Mouse (Mus musculus) left cerebral cortex, adult 9 months (tissue): ENCODE data around the gene Nek2.
A peak's percentile ranks its signal among the peaks of the same experiment; 100 is the strongest.

Source experiments
- DNase-seq, 2 experiments: peaks; one replicate each; pipeline ENCODE4 v3.0.0; 2022; ENCODE audit warnings: low spot score in 2 of 2

Nek2 gene

GRCm38 (mm10) chr1:191858136-191858535 lies 36.9 kb downstream of the Nek2 start:
- DNase-seq = no peak

GRCm38 (mm10) chr1:191859847-191860246 lies 38.6 kb downstream of the Nek2 start:
- DNase-seq = peak in 1 of 2 experiments; percentile 51

DNA sequence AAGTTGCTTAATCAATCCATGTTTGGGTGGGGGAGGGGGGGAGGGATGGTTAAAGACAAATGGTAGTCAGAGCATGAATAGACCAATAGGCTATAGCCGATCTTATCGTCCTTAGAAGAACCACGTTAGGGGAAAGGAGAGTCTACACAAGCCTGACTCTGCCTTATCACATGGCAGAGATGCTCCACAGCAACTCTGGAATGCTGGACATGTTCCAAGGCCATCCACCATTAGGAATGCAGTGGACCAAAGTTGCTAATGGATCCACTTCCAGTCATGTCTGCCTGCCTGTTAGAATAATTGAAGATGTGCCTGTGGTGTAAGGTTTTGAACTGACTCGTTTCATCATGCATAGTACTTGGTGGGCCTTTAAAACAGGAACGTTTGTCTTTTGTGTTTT lies 40.0 kb downstream of the Nek2 start:
- DNase-seq = no peak

GRCm38 (mm10) chr1:191863833-191864550 lies 42.7 kb downstream of the Nek2 start:
- DNase-seq = no peak

DNA sequence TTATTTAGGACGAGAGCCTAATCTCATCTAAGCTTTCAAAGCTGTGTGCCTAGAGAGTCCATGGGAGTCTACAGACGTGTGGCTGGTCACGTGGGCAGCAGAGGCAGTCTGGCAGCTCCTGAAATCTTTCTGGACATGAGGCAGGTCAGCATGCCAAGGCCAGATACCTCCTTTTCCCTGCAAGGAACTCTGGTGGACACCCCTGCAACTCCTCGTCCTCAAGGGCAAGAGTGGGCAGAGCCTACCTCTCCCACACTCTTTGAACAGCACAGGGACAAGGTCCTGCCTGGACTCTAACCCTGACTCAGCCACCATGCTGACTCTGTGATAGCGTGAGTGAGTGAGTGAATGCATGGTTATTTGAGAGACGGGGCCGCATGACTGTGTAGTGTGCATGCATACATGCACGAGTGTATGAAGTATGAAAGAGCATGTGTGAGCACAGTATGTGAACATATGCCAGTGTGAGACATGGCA lies 43.3 kb downstream of the Nek2 start:
- DNase-seq = no peak

GRCm38 (mm10) chr1:191872076-191872710 lies 50.9 kb downstream of the Nek2 start:
- no peak for DNase-seq

GRCm38 (mm10) chr1:191875006-191875405 lies 53.8 kb downstream of the Nek2 start:
- DNase-seq = no peak

DNA sequence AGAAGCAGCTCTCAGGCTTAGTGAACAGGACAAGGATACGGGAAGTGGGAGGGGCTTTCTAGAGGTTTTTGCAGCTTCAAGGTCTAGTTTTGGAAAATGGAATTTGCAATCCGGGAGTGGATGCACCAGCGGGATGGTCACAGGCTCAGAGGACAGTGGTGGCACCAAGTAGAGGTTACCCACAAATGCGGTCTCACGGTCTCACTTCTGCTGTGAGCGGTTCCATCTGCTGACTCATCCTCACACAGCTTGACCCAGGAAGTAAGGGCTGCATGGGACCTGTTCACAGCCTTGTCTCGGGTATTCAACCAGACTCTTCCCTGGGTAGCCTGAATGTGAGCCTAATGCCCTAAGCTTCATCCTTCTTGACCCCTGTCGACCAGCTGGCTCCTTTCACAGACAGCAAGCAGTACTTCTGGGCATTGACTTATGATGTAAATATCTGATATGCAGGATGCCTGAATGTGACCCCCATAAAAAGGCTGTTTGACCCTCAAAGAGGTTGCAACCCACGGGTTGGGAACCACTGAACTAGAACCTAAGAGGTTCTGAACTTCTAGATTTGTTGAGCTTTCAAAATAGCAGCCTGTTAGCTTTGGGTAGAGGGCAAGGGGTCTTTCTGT lies 54.5 kb downstream of the Nek2 start:
- no peak for DNase-seq

GRCm38 (mm10) chr1:191877681-191878080 lies 56.4 kb downstream of the Nek2 start:
- DNase-seq = no peak

- DNase-seq = no peak
These were observed 57.3 kb downstream of the Nek2 start for GRCm38 (mm10) chr1:191878518-191878921.

GRCm38 (mm10) chr1:191880247-191880646 lies 59.0 kb downstream of the Nek2 start:
- no peak for DNase-seq

DNA sequence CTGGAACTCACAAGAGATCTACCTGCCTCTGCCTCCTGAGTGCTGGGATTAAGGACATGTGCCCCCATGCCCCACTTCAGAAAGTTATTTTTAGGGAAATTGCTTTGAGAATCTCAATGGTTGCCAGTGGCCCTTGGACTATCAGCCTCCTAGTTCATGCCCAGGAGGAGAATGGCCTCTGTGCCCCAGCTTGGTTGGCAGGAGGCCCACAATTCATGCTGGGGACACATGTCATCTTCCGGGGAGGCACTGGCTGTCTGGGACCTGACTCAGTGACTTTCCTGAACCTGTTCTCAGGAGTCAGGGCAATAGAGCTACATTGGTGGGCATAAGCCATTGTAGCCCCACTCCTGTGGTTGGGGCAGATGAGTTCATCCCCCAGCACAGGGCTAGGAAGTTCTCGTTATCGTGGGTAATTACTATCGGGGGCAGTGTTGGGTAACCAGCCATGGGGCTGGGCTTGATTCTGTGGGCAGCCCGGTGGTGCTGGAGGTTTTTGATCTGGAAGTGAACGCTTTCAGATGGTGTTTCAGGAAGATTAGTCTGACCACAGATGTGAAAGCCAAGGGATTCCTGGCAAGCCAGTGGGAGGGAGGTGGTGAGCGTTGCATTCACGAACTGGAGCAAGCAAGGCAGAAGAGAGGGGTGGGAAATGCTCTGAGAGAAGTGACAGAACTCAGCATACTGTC lies 59.8 kb downstream of the Nek2 start:
- DNase-seq = no peak

DNA sequence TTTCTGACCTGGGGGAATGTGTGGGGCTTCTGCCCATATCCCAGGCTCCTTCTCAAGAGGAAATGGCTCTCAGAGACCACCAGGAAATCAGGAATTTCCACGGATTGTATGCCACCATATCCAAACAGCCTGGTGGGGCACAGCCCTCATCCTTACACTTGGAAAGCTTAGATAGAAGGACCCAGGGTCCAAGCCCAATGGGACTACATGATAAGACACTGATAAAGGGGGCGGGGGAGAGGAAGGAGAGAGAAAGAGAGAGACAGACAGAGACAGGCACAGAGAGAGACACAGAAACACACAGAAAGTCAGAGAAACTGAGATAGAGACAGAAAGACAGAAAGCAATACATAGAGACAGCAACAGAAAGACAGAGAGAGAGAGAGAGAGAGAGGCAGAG lies 60.4 kb downstream of the Nek2 start:
- no peak for DNase-seq
